Mouse (Mus musculus) embryonic facial prominence, embryonic 14.5 days (tissue): ENCODE data around the gene Birc2. TPM values are rescaled to one million over a fixed set of nuclear protein-coding genes. Genes with fewer than 3 reads are reported as not detected.

Source experiments
- ATAC-seq: fragments of 200-750 bp; cut with Nextera tagmentation; 2 replicates; pipeline ENCODE4 v1.8.0; 2017; ENCODE audit warnings: low read depth, moderate number of reproducible peaks, moderate TSS enrichment
- DNase-seq: peaks from one replicate; pipeline ENCODE4 v3.0.0-alpha.2; 2015; ENCODE audit warnings: low spot score
- H3K27ac ChIP-seq: fragments of 300-500 bp; sonication (generic); replicated peaks from 2 replicates; pipeline ENCODE4 v1.5.1; 2014; ENCODE audit warnings: low read depth, mild to moderate bottlenecking, low read length, moderate library complexity
- H3K27me3 ChIP-seq: fragments of 300-500 bp; sonication (generic); replicated peaks from 2 replicates; pipeline ENCODE4 v1.6.1; 2014; ENCODE audit warnings: low read length; ENCODE audit not compliant: control insufficient read depth, insufficient read depth
- H3K36me3 ChIP-seq: fragments of 300-500 bp; sonication (generic); 2 replicates; pipeline ENCODE4 v1.6.1; 2014; ENCODE audit warnings: low read length, mixed read lengths; ENCODE audit not compliant: control insufficient read depth, insufficient read depth
- H3K4me1 ChIP-seq: fragments of 300-500 bp; sonication (generic); 2 replicates; pipeline ENCODE4 v1.6.1; 2014; ENCODE audit warnings: antibody characterized with exemption, low read length; ENCODE audit not compliant: control insufficient read depth, insufficient read depth
- H3K4me2 ChIP-seq: fragments of 300-500 bp; sonication (generic); 2 replicates; pipeline ENCODE4 v1.6.1; 2014; ENCODE audit warnings: low read depth, mild to moderate bottlenecking, low read length, moderate library complexity, mixed read lengths
- H3K4me3 ChIP-seq: fragments of 300-500 bp; sonication (generic); 2 replicates; pipeline ENCODE4 v1.5.1; 2014; ENCODE audit warnings: low read depth, mild to moderate bottlenecking, low read length
- H3K9ac ChIP-seq: fragments of 300-500 bp; sonication (generic); 2 replicates; pipeline ENCODE4 v1.6.1; 2014; ENCODE audit warnings: low read depth, mild to moderate bottlenecking, low read length, moderate library complexity, mixed read lengths
- H3K9me3 ChIP-seq: fragments of 300-500 bp; sonication (generic); 2 replicates; pipeline ENCODE4 v1.6.1; 2016; ENCODE audit warnings: low read length; ENCODE audit not compliant: control insufficient read depth
- WGBS: fragments of 180-500 bp; shearing (Covaris S2); extraction: QIAGEN DNeasy Blood & Tissue Kit; methylation state at CpG from one replicate; pipeline ENCODE4 v1.1.7; 2014; 5-methylcytosine and 5-hydroxymethylcytosine counted together
- polyA plus RNA-seq: library from polyadenylated mRNA; unstranded; fragments of >200 nt; fragmentation: Nextera tagmentation; extraction: Ambion mirVana; gene quantifications from 2 replicates; pipeline ENCODE4 v1.2.1, GENCODE M21; 2014

The Birc2 gene
- polyA plus RNA-seq, 1 experiment from 2014 or later: 40.7 TPM

DNA sequence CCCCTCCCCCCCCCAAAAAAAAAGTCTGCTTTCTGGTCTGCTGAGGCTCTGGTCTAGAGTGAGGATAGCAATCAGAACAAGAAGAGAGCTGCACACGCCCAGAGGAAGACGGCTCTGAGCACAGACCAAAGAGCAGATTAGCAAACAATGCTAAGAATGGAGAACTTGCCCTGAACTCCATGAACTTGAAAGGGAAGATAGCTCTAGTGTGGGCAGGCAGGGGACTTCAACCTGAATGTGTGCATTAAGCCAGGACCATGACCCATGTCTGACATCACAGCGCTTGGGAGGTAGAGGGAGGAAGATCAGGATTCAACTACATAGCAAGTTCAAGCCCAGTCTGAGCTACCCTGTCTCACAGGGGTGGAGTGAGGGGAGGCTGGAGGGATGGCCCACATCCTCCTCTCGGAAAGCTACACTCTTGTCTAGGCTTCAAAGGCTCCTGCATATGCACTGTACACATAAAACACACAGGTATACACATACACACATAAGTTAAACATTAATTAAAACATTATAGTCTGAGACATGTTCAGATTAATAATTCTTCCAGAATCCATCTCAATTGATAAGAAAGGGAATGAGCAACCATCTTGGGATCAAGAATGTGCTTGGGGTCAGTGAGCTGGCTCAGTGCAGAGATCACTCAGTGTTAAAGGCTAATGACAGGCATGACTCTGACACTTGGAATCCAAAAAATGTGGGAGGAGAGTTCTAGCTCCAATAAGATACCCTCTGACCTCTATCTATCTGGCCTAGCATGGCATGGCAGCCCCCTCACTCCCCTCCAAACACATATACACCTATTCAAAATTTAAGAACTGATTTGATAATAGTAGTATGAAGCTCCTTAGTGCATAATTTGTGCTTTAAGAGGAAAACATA lies 15.7 kb upstream of the Birc2 start:
- peaks cover 17% of the 10 kb centered on the region for H3K36me3 ChIP-seq
- H3K4me1 ChIP-seq: no peaks in the 10 kb centered on the region
- H3K9me3 ChIP-seq: no peaks in the 10 kb centered on the region
- ATAC-seq (no peak), DNase-seq (no peak)
- no peaks in the 10 kb centered on the region for H3K27me3 ChIP-seq
- H3K4me3 ChIP-seq: no peak overlapping the region
- no peak overlapping the region for H3K4me2 ChIP-seq
- 84% methylated on average over 4 of the region's 4 CpGs for WGBS
- no peak overlapping the region for H3K9ac ChIP-seq
- no peak overlapping the region for H3K27ac ChIP-seq

DNA sequence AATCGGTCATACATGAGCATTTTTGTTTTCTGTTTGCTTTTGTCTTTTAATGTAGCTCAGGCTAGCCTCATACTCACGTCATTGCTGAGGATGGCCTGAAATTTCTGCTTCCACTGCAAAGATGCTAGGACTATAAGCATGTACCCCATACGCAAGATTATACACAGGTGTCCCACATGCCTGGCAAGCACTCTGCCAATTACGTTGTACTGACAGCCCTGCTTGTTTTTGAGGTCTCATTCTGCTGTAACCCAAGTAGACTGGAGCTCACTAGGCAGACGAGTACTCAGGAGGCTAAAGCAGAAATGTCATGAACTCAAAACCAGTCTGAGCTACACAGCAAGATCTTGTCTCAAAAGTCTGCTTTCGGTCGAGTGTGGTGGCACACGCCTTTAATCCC lies 15.0 kb upstream of the Birc2 start:
- Histone ChIP-seq H3K9me3 (no peaks in the 10 kb centered on the region), H3K4me3 (no peak overlapping the region), H3K9ac (no peak overlapping the region), H3K27me3 (no peaks in the 10 kb centered on the region), H3K27ac (no peak overlapping the region), H3K36me3 (peaks cover 17% of the 10 kb centered on the region), H3K4me2 (no peak overlapping the region), H3K4me1 (no peaks in the 10 kb centered on the region)
- ATAC-seq (no peak), DNase-seq (no peak)
- 84% methylated on average over 8 of the region's 8 CpGs for WGBS

DNA sequence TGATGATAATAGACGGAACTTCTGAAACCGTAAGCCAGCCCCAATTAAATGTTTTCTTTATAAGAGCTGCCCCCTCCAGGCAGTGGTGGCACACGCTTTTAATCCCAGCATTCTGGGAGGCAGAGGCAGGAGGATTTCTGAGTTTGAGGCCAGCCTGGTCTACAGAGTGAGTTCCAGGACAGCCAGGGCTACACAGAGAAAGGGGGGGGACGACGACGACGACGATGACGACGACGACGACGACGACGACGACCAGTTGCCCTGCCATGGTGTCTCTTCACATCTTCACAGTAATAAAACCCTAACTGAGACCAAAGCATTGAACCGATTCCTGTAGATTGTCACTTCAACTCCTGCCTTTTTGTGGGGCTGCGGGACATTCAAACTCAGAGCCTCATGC lies 11.3 kb upstream of the Birc2 start:
- WGBS: 94% methylated on average over 18 of the region's 18 CpGs
- Histone ChIP-seq H3K36me3 (peaks cover 11% of the 10 kb centered on the region; the same call in 1 of the 2 replicates), H3K4me1 (no peaks in the 10 kb centered on the region), H3K27ac (no peak overlapping the region), H3K4me2 (no peak overlapping the region), H3K27me3 (no peaks in the 10 kb centered on the region), H3K4me3 (no peak overlapping the region), H3K9ac (no peak overlapping the region), H3K9me3 (no peaks in the 10 kb centered on the region)
- ATAC-seq: no peak
- DNase-seq: no peak

DNA sequence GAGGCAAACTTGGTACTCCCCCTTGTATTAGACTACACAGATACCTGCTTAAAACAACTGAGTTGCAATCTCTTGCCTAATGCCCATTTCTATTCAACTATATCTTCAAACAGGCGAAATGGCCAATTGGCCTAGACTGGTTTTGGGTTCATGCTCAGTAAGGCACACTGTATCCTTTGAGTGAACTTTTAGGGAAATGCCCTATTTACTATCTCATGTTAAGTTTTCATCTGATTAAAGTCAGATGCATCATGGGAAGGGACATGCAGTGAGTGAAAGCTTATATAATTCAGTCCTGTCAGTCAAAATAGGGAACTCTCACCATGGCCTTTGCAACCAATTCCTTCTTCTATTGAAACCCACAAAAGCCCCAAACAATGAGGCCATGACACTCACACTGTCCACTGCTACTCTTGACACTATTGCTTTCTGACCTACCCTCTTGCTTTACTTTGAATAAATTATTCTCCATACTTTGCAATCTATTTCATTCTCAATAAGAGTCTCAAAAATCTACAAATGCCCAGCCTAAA lies 9.9 kb upstream of the Birc2 start:
- peaks cover 11% of the 10 kb centered on the region; the same call in 1 of the 2 replicates for H3K36me3 ChIP-seq
- H3K9me3 ChIP-seq: no peaks in the 10 kb centered on the region
- H3K4me1 ChIP-seq: no peaks in the 10 kb centered on the region
- no peak overlapping the region for H3K9ac ChIP-seq
- no peaks in the 10 kb centered on the region for H3K27me3 ChIP-seq
- H3K4me2 ChIP-seq: no peak overlapping the region
- no peak for DNase-seq
- H3K27ac ChIP-seq: no peak overlapping the region
- no peak for ATAC-seq
- WGBS: 87% methylated on average over 1 of the region's 1 CpGs
- H3K4me3 ChIP-seq: no peak overlapping the region

DNA sequence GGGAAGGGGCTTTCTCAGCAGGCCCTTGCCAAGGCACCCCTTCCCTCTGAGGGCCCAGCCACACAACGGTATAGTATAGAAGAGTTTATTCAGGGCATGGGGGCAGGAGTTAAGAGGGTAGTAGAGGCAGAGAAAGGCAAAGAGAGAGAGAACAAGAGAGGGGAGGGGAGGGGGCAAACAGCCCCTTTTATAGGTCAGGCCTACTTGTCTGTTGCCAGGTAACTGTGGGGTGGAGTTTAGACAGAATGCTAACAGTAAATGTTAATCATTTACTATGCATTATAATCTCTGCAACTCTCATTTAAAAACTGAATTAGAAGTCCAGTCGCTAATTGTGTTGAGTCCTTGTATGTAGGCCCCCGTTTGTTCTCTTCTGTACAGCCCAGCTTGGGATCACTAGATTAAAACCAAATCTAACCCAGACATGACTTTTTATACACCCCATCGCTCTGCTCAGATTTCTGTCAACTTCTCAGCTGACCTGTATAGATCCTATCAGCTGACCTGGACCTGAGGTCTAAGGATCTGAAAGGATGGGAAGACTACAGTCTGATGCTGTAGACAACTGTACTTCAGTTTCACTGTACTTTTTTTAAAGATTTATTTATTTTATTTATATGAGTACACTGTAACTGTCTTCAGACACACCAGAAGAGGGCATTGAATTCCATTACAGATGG lies 8.5 kb upstream of the Birc2 start:
- Histone ChIP-seq H3K36me3 (peaks cover 11% of the 10 kb centered on the region; the same call in 1 of the 2 replicates), H3K4me2 (no peak overlapping the region), H3K9me3 (no peaks in the 10 kb centered on the region), H3K27me3 (no peaks in the 10 kb centered on the region), H3K4me1 (no peaks in the 10 kb centered on the region), H3K4me3 (no peak overlapping the region), H3K27ac (no peak overlapping the region), H3K9ac (no peak overlapping the region)
- no peak for ATAC-seq
- DNase-seq: no peak
- 70% methylated on average over 4 of the region's 4 CpGs for WGBS

DNA sequence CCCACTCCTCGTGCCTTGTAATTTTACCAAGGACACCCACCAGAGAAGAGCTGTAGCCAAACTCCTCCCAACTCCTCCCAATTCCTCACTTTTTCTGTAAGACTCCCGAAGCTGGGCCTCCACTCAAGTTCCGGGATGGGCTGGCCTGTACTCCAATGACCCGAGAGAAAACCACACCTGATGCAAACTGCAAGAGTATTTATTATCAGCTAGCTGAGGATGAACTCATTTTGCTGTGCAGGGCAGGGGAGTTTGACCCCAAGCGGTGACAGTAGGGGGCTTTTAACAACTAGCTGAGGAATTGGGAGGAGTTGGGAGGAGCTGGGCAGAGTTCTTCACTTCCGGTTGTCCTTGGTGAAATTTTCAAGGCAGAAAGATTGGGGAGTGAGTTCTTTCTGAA lies 4.4 kb upstream of the Birc2 start:
- ATAC-seq: no peak
- 61% methylated on average over 6 of the region's 6 CpGs for WGBS
- Histone ChIP-seq H3K9me3 (no peaks in the 10 kb centered on the region), H3K27me3 (no peaks in the 10 kb centered on the region), H3K36me3 (no peaks in the 10 kb centered on the region), H3K27ac (no peak overlapping the region), H3K9ac (no peak overlapping the region), H3K4me3 (no peak overlapping the region), H3K4me2 (no peak overlapping the region), H3K4me1 (no peaks in the 10 kb centered on the region)
- no peak for DNase-seq

DNA sequence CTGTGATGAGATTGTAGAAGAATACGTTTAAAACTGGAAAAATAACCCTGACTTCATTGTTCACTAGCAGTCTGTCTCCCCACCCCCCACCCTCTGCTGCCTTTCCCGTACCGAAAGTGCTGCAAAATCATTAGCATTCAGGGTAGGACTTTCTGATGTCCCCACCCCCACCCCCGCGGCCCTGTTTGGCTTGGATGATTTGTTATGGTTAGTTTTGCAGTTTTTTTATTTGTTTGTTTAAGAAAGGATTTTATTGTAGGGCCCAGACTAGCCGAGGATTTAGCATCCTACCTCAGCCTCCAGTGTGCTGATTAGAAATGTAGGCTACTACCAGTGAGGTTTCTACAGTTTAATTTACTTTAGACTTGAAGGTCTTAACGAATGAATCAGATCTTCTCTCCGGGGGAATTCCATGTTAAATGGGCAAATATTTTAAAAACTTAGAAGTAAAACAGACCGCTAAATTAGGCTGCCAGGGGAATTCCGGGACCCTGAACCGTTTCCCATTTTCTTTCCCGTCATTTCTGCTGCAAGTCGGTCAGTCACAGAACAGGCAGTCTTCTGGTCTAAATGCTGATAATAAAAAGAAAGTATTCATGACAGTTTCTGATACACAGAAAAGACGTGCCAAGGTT lies 1.1 kb upstream of the Birc2 start:
- peak overlapping the region; percentile 99 for H3K27ac ChIP-seq
- H3K4me1 ChIP-seq: peaks cover 11% of the 10 kb centered on the region
- DNase-seq (peak; percentile 39), ATAC-seq (no peak)
- no peaks in the 10 kb centered on the region for H3K27me3 ChIP-seq
- peaks cover 15% of the 10 kb centered on the region for H3K36me3 ChIP-seq
- H3K4me2 ChIP-seq: peak overlapping the region; percentile 85
- H3K4me3 ChIP-seq: peak overlapping the region; percentile 57
- H3K9ac ChIP-seq: peak overlapping the region; percentile 86
- H3K9me3 ChIP-seq: no peaks in the 10 kb centered on the region
- 12% methylated on average over 14 of the region's 14 CpGs for WGBS

DNA sequence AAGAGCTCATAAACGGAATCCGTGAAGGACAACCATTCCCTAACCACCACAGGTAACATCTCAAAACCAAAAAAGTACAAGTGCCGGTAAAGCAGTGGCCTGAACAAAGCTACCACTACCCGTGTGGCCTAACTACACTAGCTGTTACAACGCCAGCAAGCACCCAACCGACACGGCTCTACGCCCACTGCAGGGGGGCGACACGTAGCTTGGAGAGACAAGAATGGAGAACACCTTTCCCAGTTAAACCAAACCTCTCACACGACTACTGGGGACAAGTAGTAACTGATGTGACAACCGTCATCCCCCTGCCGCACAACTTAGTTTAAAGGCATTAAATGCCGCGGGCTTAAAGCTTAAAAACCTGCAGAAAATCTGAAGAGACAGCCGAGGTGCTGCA lies 533 bp downstream of the Birc2 start:
- Histone ChIP-seq H3K9me3 (no peaks in the 10 kb centered on the region), H3K27me3 (no peaks in the 10 kb centered on the region), H3K9ac (peak overlapping the region; percentile 86), H3K4me1 (peaks cover 16% of the 10 kb centered on the region), H3K27ac (peak overlapping the region; percentile 99), H3K4me2 (peak overlapping the region; percentile 85), H3K4me3 (peak overlapping the region; percentile 57), H3K36me3 (peaks cover 24% of the 10 kb centered on the region)
- DNase-seq: peak; percentile 74
- ATAC-seq: 0 out of 2 replicates have a peak, but pooled peaks have one; percentile 26
- 0% methylated on average over 16 of the region's 16 CpGs for WGBS
